Mouse (Mus musculus) forebrain, embryonic 16.5 days (tissue): ENCODE measurements at regions not wholly inside any gene's neighbourhood (a gene's known extent, or its start where the extent isn't known, plus 50 kb on each side); places are given as distances from the start of the nearest gene placed in this dataset.

Source experiments
- ATAC-seq: fragments of 200-750 bp; cut with Nextera tagmentation; 2 replicates; pipeline ENCODE4 v1.8.0; 2017; ENCODE audit warnings: mild to moderate bottlenecking, moderate library complexity
- H3K27ac ChIP-seq: fragments of 300-500 bp; sonication (generic); 2 replicates; pipeline ENCODE4 v1.5.1; 2014; ENCODE audit warnings: low read length, control low read depth
- H3K27me3 ChIP-seq: fragments of 300-500 bp; sonication (generic); replicated peaks from 2 replicates; pipeline ENCODE4 v1.6.1; 2014; ENCODE audit warnings: low read length; ENCODE audit not compliant: control insufficient read depth, insufficient read depth
- H3K36me3 ChIP-seq: fragments of 300-500 bp; sonication (generic); 2 replicates; pipeline ENCODE4 v1.6.1; 2014; ENCODE audit not compliant: control insufficient read depth, insufficient read depth
- H3K4me1 ChIP-seq: fragments of 300-500 bp; sonication (generic); replicated peaks from 2 replicates; pipeline ENCODE4 v1.6.1; 2014; ENCODE audit warnings: low read length; ENCODE audit not compliant: control insufficient read depth, insufficient read depth
- H3K4me2 ChIP-seq: fragments of 300-500 bp; sonication (generic); 2 replicates; pipeline ENCODE4 v1.6.1; 2014; ENCODE audit warnings: mild to moderate bottlenecking, low read length, control low read depth
- H3K4me3 ChIP-seq: fragments of 300-500 bp; sonication (generic); replicated peaks from 2 replicates; pipeline ENCODE4 v1.5.1; 2014; ENCODE audit warnings: mild to moderate bottlenecking, low read length, control low read depth
- H3K9ac ChIP-seq: fragments of 300-500 bp; sonication (generic); replicated peaks from 2 replicates; pipeline ENCODE4 v1.6.1; 2014; ENCODE audit warnings: low read depth, low read length, control low read depth
- H3K9me3 ChIP-seq: fragments of 300-500 bp; sonication (generic); 2 replicates; pipeline ENCODE4 v1.6.1; 2016; ENCODE audit warnings: low read length; ENCODE audit not compliant: control insufficient read depth
- WGBS: fragments of 180-500 bp; shearing (Covaris S2); extraction: QIAGEN DNeasy Blood & Tissue Kit; methylation state at CpG from one replicate; pipeline ENCODE4 v1.1.7; 2014; 5-methylcytosine and 5-hydroxymethylcytosine counted together

- no peak overlapping the region for H3K9ac ChIP-seq
- 88% methylated on average over 6 of the region's 6 CpGs for WGBS
Measured at GRCm38 (mm10) chr2:77358176-77358575, 77.8 kb upstream of the Sestd1 start.

DNA sequence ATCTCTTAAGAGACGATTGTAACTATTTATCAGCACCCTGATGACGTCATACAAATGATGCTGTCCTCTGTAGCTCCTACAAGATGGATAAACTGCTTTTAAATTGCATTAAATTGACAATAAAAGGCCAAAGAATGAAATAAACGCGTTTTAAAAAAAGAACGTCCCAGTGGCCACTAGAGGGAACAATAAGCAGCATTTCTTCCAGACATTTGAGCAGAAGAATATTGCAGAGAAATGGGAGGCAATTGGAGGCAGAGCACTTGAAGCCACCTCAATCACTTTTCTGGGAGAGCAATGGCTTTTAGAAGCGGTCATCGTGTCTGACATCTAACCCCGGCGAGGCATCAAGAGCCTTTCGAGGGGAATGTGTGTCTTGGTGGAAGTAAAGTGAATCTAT, 76.4 kb upstream of the Sestd1 start:
- no peak overlapping the region for H3K4me2 ChIP-seq
- H3K9ac ChIP-seq, result no peak overlapping the region
- H3K27me3 ChIP-seq, result no peaks in the 10 kb centered on the region
- H3K27ac ChIP-seq, result no peak overlapping the region
- H3K4me3 ChIP-seq, result no peak overlapping the region
- H3K4me1 ChIP-seq, result no peaks in the 10 kb centered on the region
- H3K9me3 ChIP-seq, result no peaks in the 10 kb centered on the region
- 46% methylated on average over 10 of the region's 10 CpGs for WGBS
- no peak for ATAC-seq
- H3K36me3 ChIP-seq, result no peaks in the 10 kb centered on the region

More at GRCm38 (mm10) chr2:77358176-77358575, 77.8 kb upstream of the Sestd1 start:
- Histone ChIP-seq H3K36me3 (no peaks in the 10 kb centered on the region), H3K4me3 (no peak overlapping the region), H3K4me1 (no peaks in the 10 kb centered on the region), H3K27me3 (no peaks in the 10 kb centered on the region), H3K9me3 (no peaks in the 10 kb centered on the region), H3K27ac (no peak overlapping the region), H3K4me2 (no peak overlapping the region)
- no peak for ATAC-seq

DNA sequence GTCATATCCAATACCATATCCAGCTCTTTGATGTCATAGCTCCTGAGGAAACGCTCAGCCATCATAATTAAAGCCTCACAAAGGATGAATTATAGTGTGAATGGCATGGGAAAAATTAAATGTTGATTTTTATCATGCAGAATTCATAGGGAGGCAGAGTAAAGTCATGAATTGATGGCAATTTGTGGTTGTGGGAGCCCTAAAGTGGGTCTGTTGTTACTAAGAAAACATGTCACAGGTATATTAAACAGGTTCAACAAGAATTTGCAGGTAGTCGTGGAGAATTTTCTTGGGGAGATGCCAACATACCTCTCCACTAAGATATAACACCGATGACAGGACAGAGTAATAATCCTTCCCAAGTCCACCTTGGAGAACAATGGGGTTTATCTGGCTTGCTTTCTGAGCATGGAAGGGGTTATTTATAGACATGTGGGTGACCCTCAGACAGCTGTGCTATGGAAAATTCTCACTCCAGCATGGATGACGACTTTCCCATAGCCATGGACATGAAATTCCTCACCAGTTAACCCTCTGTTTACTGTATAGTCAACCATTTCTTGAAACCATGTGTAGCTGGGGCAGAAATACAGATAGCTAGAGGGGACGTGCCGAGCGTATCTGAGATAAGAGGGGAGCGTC, 71.7 kb upstream of the Sestd1 start:
- no peak overlapping the region for H3K4me2 ChIP-seq
- no peaks in the 10 kb centered on the region for H3K27me3 ChIP-seq
- H3K36me3 ChIP-seq, result no peaks in the 10 kb centered on the region
- no peak overlapping the region for H3K9ac ChIP-seq
- H3K27ac ChIP-seq, result no peak overlapping the region
- no peak overlapping the region for H3K4me3 ChIP-seq
- no peak for ATAC-seq
- no peaks in the 10 kb centered on the region for H3K9me3 ChIP-seq
- WGBS, result 88% methylated on average over 8 of the region's 8 CpGs
- no peaks in the 10 kb centered on the region for H3K4me1 ChIP-seq

DNA sequence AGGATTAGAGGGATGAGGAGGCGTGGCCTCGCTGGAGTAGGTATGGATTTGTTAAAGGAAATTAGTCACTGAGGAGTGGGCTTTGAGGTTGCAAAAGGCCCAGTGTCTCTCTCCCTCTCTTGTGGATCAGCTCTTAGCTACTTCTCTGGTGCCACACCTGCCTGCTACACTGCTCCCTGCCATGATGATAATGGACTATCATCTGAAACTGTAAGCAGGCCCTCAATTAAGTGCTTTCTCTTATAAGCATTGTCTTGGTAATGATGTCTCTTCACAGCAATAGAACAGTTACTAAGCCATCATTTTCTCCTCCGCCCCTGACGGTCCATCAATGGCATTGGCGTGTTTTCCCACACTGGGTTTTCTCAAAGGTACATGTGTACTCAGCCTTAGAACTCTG, 66.6 kb upstream of the Sestd1 start:
- H3K4me1 ChIP-seq, result no peaks in the 10 kb centered on the region
- no peaks in the 10 kb centered on the region for H3K9me3 ChIP-seq
- H3K4me2 ChIP-seq, result no peak overlapping the region
- H3K36me3 ChIP-seq, result no peaks in the 10 kb centered on the region
- no peak overlapping the region for H3K9ac ChIP-seq
- ATAC-seq, result no peak
- no peak overlapping the region for H3K27ac ChIP-seq
- 87% methylated on average over 5 of the region's 5 CpGs for WGBS
- no peak overlapping the region for H3K4me3 ChIP-seq
- no peaks in the 10 kb centered on the region for H3K27me3 ChIP-seq

DNA sequence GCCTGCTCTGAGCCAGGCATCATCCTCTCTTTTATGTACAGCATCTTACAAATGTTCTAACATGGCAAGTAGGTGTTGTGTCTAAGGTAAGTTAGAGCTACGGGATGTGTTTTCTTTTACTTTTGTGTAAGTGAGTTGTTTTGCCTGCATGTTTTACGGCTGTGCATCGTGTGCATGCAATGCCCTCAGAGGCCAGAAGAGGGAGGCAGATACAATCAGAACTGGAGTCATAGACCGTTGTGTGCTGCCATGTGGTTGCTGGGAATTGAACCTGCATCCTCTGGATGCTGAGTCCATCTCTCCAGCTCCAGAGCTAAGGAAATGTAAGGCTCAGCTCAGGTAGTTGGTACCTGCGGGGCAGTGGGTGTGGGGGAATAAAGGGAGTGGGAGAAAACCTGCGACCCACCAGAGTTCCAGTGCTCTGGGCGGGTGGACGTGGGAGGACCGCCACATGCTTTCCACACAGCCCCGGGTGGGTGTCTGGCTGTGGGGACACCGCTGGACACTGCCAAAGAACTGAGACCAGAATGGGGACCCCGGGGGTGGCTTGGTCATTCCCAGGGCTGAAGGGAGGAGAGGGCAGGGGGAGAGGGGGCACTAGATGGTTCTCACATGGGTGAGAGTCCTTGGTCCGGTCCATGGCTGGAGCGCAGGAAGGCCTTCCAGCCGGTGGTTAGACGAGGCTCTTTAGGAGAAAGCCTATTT, 63.5 kb upstream of the Sestd1 start:
- ATAC-seq, result no peak

DNA sequence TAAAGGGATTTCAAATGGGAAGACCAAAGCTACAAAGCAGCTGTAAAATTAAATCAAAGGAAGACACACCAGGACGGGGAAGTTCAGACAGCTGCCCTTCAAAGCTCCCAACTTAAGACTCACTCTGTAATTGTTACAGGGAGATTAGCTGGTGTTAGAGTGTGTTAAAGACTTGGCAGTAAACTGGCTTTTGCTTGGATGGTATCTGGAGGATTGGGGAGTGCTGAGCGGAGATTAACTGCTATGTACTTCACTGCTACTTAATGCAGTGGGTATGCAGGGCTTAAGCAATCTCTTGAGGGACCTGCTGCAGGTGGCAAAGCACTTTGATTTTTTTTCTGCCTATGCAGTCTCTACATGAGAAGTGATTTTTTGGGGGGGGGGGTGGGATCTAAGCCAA, 62.0 kb upstream of the Sestd1 start:
- H3K4me1 ChIP-seq, result no peaks in the 10 kb centered on the region
- no peak overlapping the region for H3K4me3 ChIP-seq
- no peaks in the 10 kb centered on the region for H3K36me3 ChIP-seq
- H3K9ac ChIP-seq, result no peak overlapping the region
- H3K27ac ChIP-seq, result no peak overlapping the region
- no peak for ATAC-seq
- no peak overlapping the region for H3K4me2 ChIP-seq
- H3K27me3 ChIP-seq, result no peaks in the 10 kb centered on the region
- H3K9me3 ChIP-seq, result no peaks in the 10 kb centered on the region
- WGBS, result 40% methylated on average over 2 of the region's 2 CpGs

More for the DNA sequence above, 63.5 kb upstream of the Sestd1 start:
- no peak overlapping the region for H3K4me2 ChIP-seq
- no peaks in the 10 kb centered on the region for H3K4me1 ChIP-seq
- no peak overlapping the region for H3K27ac ChIP-seq
- no peaks in the 10 kb centered on the region for H3K27me3 ChIP-seq
- H3K4me3 ChIP-seq, result no peak overlapping the region
- 94% methylated on average over 16 of the region's 16 CpGs for WGBS
- no peaks in the 10 kb centered on the region for H3K36me3 ChIP-seq
- H3K9ac ChIP-seq, result no peak overlapping the region
- no peaks in the 10 kb centered on the region for H3K9me3 ChIP-seq

GRCm38 (mm10) chr2:77341575-77342332, 61.4 kb upstream of the Sestd1 start:
- Histone ChIP-seq H3K4me3 (no peak overlapping the region), H3K27ac (no peak overlapping the region), H3K36me3 (no peaks in the 10 kb centered on the region), H3K4me2 (no peak overlapping the region), H3K9ac (no peak overlapping the region), H3K27me3 (no peaks in the 10 kb centered on the region), H3K9me3 (no peaks in the 10 kb centered on the region), H3K4me1 (no peaks in the 10 kb centered on the region)
- 48% methylated on average over 12 of the region's 12 CpGs for WGBS
- ATAC-seq, result peak; percentile 64; the same call in 1 of the 2 replicates

GRCm38 (mm10) chr2:77340076-77340475, 59.7 kb upstream of the Sestd1 start:
- WGBS, result 75% methylated on average over 6 of the region's 6 CpGs
- no peak for ATAC-seq
- no peak overlapping the region for H3K4me2 ChIP-seq
- H3K27ac ChIP-seq, result no peak overlapping the region
- H3K36me3 ChIP-seq, result no peaks in the 10 kb centered on the region
- H3K9me3 ChIP-seq, result no peaks in the 10 kb centered on the region
- no peaks in the 10 kb centered on the region for H3K4me1 ChIP-seq
- H3K4me3 ChIP-seq, result no peak overlapping the region
- no peaks in the 10 kb centered on the region for H3K27me3 ChIP-seq
- H3K9ac ChIP-seq, result no peak overlapping the region

GRCm38 (mm10) chr2:77337786-77338406, 57.5 kb upstream of the Sestd1 start:
- 62% methylated on average over 3 of the region's 3 CpGs for WGBS
- Histone ChIP-seq H3K9me3 (no peaks in the 10 kb centered on the region), H3K4me1 (no peaks in the 10 kb centered on the region), H3K27me3 (no peaks in the 10 kb centered on the region), H3K36me3 (no peaks in the 10 kb centered on the region), H3K9ac (no peak overlapping the region), H3K4me3 (no peak overlapping the region), H3K27ac (no peak overlapping the region), H3K4me2 (no peak overlapping the region)
- no peak for ATAC-seq
